Mouse (Mus musculus): ENCODE data around the gene Tle2.

Tle2 gene

DNA sequence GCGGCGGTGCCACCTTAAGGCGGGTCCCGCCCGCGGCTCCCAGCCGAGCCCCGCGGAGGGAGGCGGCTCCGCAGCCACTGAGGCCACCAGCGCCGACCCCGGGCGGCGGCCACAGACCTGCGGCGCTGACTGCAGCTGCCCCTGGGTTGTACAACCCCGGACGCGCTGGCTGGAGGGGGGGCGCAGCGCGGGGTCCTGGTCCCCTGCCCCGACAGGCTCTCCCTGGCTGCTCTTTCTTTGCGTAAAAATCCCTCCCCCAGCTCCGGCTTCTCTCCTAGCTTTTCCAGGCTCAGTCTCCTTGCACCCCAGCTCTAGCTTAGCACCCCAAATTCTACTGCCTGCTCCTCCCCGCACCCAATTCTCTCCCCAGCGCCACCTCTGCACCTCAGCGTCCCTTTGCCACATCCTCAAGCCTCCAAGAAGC, 859 bp downstream of the Tle2 start:
- DNase-seq (ENCODE audit: low read depth, low spot score), result no peak

DNA sequence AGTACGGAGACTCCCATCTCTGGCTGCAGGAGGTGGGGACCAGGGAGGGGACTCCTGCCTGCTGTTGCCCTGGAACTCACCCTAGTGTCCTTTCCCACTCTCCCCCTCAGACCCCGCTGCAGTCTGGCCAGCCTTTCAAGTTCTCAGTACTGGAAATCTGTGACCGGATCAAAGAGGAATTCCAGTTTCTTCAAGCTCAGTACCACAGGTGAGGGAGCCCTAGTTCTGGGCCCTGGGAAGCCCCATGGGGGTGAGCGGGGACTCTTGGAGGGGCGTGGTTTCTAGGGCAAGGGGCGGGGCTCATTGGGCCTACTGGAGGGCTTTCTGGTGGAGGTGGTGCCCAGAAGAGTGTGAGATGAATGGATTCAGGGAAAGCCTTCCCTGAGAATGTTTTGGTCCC, 1.3 kb downstream of the Tle2 start:
- no peak for DNase-seq (ENCODE audit: low read depth, low spot score)

DNA sequence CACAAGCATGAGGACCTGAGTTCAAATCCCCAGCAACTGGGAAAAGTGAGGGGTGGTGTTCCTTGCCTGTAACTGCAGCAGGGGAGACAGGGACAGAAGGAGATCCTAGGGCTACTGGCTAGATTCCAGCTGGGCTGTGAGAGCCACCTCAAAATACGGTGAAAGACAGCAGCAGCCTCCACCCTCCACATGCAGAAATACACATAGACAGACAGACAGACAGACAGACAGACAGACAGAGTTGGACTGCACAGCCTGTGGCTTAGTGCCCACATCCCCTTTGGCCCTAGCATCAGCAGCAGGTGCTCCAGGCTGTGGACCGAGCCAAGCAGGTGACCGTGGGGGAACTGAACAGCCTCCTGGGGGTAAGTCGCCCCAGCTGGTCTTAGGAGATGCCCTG, 5.6 kb downstream of the Tle2 start:
- DNase-seq (ENCODE audit: low read depth, low spot score), result no peak

DNA sequence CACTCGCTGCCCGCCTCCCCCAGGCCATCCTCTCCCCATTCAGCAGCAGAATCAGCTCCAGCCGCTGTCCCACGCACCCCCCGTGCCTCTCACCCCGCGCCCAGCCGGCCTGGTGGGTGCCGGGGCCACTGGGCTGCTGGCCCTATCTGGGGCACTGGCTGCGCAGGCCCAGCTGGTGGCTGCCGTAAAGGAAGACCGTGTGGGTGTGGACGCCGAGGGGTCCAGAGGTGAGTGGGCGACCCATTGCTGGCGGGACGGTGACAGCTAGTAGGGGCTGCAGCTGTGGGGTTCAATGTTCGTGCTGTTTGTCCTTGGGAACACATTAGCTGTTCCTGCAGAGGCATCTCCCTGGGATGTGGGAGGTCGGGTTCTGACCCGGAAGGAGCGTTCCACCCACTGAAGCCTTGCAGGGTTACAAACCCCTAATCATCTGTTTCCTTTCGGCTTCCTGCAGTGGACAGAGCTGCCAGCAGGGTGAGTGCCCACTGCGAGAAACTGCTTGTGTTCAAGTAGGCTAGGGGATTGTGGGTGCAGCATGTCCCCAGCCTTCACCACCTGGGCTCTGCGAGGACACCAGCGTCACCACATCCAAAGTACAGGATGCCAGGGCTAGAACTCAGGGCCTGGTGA, 6.2 kb downstream of the Tle2 start:
- no peak for DNase-seq (ENCODE audit: low read depth, low spot score)

DNA sequence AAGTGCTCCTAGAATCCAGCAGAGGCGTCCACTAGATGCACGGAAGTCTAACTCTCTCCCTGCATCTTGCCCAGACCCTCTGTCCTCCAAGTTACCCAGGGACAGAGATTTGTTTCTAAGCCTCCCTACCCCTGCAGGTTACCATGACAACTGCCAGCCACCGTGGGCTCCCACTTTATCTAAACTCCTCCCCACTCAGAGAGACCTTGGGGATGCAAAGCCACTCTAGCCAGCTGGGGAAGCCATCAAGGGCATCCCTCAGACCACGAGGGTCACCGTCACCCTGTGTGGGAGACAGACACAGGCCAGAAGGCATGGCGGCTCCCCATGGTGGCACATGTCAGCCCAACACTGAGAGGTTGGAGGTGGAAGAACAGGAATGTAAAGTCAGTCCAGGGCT, 9.0 kb downstream of the Tle2 start:
- no peak for DNase-seq (ENCODE audit: low read depth, low spot score)

DNA sequence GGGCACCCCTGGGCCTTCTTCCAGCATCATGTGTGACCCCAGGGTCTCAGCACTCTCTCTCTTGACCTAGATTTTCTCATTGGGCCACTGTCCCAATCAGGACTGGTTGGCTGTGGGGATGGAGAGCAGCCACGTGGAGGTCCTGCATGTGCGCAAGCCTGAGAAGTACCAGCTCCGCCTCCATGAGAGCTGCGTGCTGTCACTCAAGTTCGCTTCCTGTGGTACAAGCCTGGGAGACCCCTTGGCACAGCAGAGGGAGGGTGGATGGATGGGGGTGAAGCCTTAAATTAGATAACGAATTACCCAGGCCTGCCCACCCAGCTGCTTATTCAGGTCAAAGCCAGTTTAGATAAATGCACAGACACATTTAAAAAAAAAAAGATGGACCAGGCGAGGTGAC, 14.4 kb downstream of the Tle2 start:
- DNase-seq (ENCODE audit: low read depth, low spot score), result no peak

DNA sequence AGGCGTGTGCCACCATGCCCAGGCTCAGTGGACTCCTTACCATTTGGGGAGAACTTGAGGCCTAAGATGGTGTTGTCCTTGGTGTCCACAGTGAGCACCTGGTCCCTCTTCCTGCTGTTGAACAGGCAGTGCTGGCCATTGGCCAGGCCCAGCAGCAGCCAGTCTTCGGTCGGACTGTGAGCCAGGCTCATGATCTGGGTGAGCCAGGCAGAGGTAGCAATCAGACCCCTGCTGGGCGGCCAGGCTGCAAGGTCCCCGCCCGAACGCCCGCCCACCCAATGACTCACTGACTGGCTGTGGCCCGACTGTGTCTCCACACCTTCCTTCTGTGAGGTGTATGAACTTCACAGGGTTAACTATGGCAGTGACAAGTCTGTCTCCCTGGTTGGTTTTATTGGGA, 17.5 kb downstream of the Tle2 start:
- no peak for DNase-seq (ENCODE audit: low read depth, low spot score)

DNA sequence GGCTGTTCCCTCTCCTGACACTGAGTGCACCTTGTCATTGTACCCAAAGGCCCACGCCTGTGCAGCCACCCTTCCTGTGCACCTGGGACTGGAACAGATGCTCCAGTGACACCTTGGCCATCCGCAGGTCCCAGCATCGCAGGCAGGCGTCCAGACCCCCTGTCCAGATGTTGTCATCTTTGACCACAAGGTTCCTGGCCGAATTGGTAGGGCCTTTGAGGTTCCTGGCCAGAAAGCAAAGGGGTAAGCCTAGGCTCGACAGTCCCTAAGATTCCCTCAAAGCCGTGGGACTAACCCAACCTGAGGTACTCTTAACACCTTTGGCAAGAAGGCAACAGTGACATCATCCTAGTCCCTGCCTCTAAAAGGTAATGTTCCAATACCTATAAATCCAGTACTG, 18.3 kb downstream of the Tle2 start:
- DNase-seq (ENCODE audit: low read depth, low spot score), result no peak

DNA sequence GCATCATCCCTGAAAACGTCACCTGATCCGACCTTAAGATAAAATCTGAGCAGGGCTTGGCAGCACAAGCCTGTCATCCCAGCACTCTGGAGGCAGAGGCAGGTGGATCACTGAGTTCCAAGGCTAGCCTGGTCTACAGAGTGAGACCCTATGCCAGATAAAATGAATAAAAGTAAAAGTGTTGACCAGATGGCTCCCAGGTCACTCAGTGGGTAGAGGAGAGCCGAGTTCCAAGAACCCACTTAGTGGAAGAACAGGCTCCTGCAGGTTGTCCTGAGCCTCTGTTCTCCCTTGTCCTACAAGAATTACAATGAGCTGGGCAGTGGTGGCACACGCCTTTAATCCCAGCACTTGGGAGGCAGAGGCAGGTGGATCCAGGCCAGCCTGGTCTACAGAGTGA, 18.9 kb downstream of the Tle2 start:
- no peak for DNase-seq (ENCODE audit: low read depth, low spot score)

DNA sequence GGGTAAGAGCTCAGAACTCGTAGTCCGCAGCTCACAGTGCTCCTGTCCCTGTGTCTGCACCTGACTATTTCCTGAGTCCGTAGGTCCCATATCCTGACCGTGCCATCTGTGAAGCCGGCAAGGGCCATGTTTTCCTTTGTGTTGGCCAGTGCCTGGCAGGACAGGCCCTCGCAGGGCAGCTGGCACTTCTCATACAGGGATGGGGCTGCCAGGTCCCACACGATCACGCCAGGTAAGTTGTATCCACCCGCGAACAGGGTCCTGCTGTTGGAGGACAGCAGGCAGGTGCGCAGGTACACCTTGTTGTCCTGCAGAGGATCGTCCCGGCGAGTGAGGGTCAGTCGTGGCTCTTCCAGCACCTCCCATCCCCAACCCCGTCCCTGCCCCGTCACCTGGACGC, 19.6 kb downstream of the Tle2 start:
- no peak for DNase-seq (ENCODE audit: low read depth, low spot score)

DNA sequence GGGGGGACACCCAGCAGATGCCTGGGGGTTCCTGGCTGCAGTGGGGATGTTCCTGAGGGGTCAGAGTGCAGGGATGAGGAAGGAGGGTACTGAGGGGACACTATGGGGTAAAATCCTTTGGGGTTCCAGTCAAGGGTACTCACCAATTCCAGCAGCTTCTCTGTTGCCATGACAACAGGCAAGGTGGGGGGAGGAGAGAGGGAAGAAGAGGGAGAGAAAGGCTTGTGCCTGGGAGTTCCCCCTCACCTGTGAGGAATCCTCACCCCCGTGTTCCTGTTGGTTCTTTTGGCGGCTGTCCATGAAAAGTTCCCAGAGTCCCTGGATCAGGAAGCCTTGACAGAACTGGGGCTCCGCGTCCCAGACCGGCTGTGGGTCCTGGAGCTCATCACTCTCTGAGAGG, 21.2 kb downstream of the Tle2 start:
- DNase-seq (ENCODE audit: low read depth, low spot score), result no peak

DNA sequence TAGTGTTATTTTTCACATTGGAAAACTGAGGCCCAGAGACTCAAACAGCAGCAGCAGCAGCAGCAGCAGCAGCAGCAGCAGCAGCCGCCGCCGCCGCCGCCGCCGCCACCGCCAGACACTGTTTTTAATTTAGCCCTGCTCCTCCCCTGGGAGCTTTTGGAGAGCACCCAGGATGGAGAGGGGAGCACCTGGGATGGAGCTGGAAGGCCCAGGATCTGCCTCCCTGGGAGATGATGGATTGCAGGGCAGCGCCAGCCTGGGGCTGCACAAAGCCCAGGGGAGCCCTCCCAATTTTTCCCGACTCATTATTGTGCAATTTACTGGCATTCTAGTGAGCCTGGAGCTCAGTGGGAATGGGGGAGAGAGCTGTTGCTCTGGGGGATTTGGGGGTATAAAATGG, 22.2 kb downstream of the Tle2 start:
- DNase-seq (ENCODE audit: low read depth, low spot score), result no peak

DNA sequence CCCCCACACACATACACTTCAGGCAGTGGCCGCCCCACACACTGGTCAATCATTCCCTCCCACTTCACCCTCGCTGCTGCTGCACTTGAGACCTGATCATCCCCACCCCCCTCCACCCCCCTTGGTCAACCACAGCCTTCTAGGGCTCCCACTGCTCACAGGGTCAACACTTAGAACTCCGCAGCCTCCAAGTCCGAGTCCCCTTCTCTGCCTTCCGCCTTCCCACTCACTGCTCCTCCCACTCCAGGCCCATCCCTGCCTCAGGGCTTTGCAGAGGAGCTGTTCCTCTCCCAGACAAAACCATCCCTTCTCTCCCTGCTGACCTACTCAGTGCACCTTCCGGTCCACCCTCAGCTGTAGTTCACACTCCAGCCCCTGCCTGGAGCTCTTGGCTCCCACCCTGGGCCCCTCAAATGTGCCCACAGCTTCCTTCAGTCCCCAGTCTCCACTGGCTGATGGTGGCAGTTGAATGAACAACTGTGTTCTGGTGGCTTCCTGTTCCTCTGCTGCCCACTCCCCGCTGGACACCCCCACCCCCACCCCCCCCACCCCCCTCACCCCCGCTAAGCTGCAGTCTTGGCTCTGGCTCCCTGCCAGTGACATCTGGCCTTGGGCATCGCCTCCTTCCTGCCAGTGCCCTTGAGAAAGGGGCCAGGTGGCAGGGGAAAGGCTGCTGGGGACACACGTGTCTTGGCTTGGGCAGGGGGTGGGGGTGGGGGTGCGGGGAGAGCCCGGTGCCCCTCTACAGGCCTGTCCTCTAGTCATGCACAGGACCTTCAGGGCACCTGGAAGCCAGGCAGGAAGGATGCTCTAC, 23.0 kb downstream of the Tle2 start:
- DNase-seq (ENCODE audit: low read depth, low spot score), result no peak

DNA sequence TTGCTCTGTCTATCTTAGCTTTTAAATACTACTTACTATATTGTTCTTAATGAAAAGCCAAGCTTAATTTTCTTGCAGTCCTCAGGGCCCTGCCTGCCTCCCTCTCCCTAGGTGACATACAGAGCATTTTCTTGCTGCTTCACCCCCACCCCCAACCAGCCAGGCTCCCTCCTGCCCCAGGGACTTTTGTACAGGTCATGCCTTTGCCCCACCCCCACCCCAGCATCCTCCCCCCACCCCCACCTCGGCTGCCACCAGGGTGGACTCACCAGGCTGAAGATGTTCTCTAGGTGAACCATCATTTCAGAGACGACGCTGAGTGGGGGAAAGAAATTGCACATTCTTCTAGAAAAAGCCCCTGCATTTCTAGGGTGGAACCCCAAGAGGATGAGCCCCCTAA, 24.0 kb downstream of the Tle2 start:
- no peak for DNase-seq (ENCODE audit: low read depth, low spot score)

DNA sequence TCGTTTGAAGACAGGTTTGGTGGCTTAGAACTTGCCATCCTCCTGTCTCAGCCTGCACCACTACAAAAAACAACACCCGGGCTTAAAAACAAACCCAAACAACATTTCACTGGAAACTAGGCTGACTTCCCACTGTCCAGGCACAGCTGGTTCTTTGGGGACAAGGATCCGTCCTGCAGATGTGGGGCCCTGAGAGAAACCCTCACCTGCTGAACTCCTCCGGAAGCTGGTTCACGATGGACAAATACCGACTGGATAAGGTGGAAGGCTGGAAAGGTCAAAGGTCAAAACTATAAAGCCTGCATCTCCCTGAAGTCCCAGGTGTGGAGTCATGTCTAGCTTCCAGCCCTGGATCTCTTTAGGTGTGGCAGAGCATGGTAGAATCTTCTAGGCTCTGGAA, 24.5 kb downstream of the Tle2 start:
- no peak for DNase-seq (ENCODE audit: low read depth, low spot score)

DNA sequence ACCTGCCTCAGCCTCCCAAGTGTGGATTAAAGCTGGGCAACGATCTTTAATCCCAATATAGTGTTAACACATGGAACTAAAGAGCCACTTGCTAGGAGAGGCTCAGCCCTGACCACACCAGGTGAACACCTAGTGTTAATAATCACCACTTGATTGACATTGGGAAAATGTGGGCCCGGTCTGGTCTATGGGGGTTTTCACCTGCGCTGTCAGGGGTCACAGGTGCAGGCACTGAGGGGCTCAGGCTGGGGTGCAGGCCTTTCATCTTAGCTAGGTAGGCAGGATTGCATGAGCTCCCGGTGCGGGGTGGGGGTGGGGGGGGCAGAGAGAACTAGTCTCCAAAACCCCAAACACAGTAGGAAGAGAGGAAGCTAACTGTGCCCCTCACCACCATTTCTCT, 25.3 kb downstream of the Tle2 start:
- no peak for DNase-seq (ENCODE audit: low read depth, low spot score)

DNA sequence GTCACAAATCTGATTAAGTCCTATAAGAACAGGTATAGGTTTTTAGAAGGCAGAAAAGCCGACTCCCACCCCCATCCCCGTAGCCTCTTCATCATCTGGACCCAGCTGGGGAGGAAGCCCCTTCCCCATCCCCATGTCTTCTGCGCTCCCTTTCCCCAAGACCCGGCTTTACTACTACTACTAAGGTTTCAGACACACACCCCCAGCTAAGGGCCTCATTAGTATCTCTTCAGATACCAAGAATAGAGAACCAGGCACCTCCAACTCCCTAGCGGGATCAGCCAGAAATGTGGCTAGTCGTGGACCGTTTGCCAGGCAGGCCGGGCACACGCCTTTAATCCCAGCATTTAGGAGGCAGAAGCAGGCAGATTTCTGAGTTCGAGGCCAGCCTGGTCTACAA, 25.7 kb downstream of the Tle2 start:
- no peak for DNase-seq (ENCODE audit: low read depth, low spot score)

DNA sequence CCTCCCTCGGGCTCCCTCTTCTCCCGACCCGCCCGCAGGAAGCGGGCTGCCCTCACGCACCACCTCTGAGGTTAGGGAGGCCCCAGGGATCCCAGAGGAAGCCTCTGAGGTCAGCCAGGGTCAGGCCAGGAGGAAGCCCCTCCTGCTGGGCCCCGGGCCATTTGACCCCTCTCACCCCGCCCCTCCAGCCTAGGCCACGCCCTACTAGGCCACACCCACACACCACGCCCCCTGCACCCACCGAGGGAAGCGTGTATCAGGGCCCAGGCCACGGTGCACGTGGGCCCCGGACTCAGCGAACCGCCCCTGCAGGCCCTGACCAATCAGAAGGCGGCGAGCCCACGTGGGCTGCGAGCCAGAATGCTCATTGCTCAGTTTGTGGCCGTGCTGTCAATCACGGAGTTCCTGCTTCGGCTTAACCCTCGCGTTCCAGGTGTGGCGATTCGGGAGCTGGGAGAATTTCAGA, 26.4 kb downstream of the Tle2 start, which contains the start of gene Tle6:
Tle6 (minus strand) TSS at position 336 of the 466 bp plus-strand sequence.
- DNase-seq (ENCODE audit: low read depth, low spot score), result peak; percentile 84

DNA sequence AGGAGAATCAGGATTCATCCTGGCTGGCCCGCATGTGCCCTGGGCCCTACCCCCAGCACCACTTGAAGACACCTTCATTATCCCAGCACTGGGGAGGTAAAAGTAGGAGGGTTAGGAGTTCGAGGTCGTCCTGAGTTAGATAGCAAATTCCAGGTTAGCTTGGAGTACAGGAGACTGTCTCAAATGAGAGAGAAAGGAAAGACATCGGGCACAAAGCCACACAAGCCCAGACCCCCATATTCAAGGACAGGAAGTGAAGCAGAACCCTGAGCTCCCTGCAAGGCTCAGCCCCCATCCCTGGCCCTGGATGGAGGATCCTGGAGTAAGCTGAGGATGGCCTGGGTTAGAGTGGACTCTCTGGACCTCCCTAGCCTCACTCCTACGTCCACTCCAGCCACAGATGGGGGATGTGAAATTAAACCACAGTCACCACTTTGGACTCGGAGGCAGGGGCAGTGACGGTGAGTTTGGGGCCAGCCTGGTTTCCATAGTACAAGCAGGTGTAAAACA, 27.1 kb downstream of the Tle2 start:
- DNase-seq (ENCODE audit: low read depth, low spot score), result no peak

DNA sequence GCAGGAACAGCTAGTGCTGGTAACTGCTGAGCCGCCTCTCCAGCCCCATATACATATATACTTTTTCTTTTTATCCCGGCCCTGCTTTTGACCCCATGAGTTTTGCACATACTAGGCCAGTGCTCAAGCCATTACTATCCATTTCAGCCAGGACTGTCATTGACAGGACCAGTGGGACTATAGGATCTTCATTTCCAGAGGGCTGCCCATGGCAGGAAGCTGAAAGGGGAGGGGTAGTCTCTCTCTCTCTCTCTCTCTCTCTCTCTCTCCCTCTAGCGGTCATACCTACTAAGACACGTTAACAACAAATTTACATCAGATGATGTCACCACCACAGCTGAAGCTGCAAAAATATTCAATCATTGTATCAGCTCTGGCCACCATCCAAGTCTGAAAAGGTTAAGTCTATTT, 28.4 kb downstream of the Tle2 start:
- DNase-seq (ENCODE audit: low read depth, low spot score), result no peak

DNA sequence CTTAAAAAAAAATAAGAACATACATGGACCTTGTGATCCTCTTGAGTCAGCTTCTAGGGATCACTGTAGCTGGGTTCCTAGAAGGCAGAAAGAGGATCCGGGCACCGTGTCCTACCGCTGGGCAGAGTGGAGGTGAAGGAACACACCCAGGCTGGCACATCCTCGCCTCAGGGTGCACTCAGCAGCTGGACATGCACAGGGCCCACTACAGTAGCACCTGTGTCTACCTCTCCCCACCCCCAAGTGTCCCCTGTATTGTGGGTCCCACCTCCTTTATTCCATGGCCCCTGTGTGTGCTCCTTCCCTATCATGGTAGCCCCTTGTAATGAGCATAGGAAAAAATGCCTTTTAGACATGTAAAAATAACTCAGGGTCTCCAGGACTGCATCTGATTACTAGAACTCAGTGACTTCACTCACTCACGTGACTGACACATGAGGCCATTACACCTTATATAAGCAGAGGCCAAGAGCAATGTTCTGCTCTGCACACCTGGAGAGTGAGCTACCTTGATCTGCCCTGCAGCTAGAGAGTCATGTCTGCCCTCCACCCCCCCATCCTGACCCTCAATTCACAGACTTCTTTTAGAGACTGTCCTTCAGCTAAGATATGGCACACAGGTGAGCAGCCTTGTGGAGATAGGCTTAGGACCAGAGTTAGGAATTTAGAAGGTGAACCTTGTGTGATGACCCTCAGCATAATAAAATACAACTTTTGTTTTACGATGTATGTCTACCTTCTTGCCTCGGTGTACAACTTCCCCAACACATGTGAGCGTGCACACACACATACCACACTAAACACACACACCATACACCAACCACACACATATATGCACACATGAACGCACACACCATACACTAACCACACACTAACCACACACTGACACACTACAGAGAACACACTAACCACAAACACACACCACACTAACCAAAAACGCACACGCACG, 29.9 kb downstream of the Tle2 start:
- DNase-seq (ENCODE audit: low read depth, low spot score), result no peak
